Mouse (Mus musculus) intestine, embryonic 15.5 days (tissue): ENCODE results near the gene Rbm19. TPM values are rescaled to one million over a fixed set of nuclear protein-coding genes. Genes with fewer than 3 reads are reported as not detected.

ENCODE experiments used
- ATAC-seq: fragments of 200-750 bp; cut with Nextera tagmentation; 2 replicates; pipeline ENCODE4 v1.8.0; 2017; ENCODE audit warnings: moderate TSS enrichment, moderate library complexity
- H3K27ac ChIP-seq: fragments of 300-500 bp; sonication (generic); 2 replicates; pipeline ENCODE4 v1.5.1; 2015; ENCODE audit warnings: mild to moderate bottlenecking, inconsistent platforms
- H3K27me3 ChIP-seq: fragments of 300-500 bp; sonication (generic); replicated peaks from 2 replicates; pipeline ENCODE4 v1.6.1; 2015; ENCODE audit warnings: inconsistent platforms
- H3K36me3 ChIP-seq: fragments of 300-500 bp; sonication (generic); 2 replicates; pipeline ENCODE4 v1.6.1; 2015; ENCODE audit warnings: inconsistent platforms
- H3K4me1 ChIP-seq: fragments of 300-500 bp; sonication (generic); replicated peaks from 2 replicates; pipeline ENCODE4 v1.6.1; 2015; ENCODE audit warnings: inconsistent platforms
- H3K4me2 ChIP-seq: fragments of 300-500 bp; sonication (generic); replicated peaks from 2 replicates; pipeline ENCODE4 v1.6.1; 2015; ENCODE audit warnings: mild to moderate bottlenecking, inconsistent platforms
- H3K4me3 ChIP-seq: fragments of 300-500 bp; sonication (generic); replicated peaks from 2 replicates; pipeline ENCODE4 v1.5.1; 2015; ENCODE audit warnings: inconsistent platforms
- H3K9ac ChIP-seq: fragments of 300-500 bp; sonication (generic); 2 replicates; pipeline ENCODE4 v1.6.1; 2015; ENCODE audit warnings: inconsistent platforms
- H3K9me3 ChIP-seq: fragments of 300-500 bp; sonication (generic); 2 replicates; pipeline ENCODE4 v1.6.1; 2016; ENCODE audit warnings: inconsistent platforms
- WGBS: fragments of 180-500 bp; shearing (Covaris S2); methylation state at CpG from one replicate; pipeline ENCODE4 v1.1.7; 2015; 5-methylcytosine and 5-hydroxymethylcytosine counted together
- polyA plus RNA-seq: library from polyadenylated mRNA; unstranded; fragments of >200 nt; fragmentation: Nextera tagmentation; extraction: Ambion mirVana; gene quantifications from 2 replicates; pipeline ENCODE4 v1.2.1, GENCODE M21; 2015

Rbm19 gene
- polyA plus RNA-seq, 1 experiment from 2014 or later = 25.8 TPM

DNA sequence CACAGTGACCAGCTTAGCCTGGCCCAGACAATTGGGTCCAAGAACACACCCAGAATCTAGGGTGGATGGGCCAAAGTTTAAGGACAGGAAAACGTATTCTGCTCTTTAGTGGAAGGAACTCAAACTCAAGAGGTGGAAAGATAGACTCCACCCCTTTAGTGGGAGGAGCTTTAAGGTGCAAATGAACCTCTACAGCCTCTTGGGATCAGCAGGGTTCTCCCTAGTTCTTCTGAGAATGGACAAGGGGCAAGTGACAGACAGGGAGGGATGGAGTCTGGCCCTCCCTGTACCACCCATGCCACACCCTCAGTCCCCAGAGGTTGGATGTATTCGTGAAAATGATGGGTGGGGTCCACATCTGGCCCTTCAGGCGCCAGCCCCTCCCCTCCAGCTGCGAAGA lies 105.0 kb downstream of the Rbm19 start:
- ATAC-seq = no peak
- no peak overlapping the region for H3K27ac ChIP-seq
- H3K4me1 ChIP-seq = no peaks in the 10 kb centered on the region
- no peak overlapping the region for H3K4me3 ChIP-seq
- no peak overlapping the region for H3K9ac ChIP-seq
- H3K9me3 ChIP-seq = no peaks in the 10 kb centered on the region
- 27% methylated on average over 4 of the region's 4 CpGs for WGBS
- H3K36me3 ChIP-seq = no peaks in the 10 kb centered on the region
- H3K27me3 ChIP-seq = no peaks in the 10 kb centered on the region; the same call in 1 of the 2 replicates
- no peak overlapping the region for H3K4me2 ChIP-seq

DNA sequence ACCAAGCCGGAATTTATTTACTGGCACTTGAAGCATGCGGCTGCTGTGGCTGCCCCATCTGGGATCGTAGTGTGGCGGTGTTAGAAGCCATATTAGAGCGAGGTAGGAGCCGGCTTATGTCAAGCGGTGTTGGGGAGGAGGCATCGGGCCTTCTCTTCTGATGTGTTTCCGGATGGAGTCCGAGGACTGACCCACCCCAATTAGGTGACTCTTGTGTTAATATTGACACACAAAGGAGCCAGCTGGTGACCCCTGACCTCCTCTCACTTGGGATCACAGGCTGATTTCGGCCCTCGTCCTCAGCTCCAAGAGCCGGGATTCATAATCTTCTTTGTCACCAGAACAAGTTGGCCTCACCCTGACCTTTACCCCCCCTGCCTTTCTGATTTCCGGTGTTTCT lies 109.1 kb downstream of the Rbm19 start:
- H3K4me3 ChIP-seq = no peak overlapping the region
- no peaks in the 10 kb centered on the region for H3K9me3 ChIP-seq
- H3K36me3 ChIP-seq = no peaks in the 10 kb centered on the region
- no peak for ATAC-seq
- no peak overlapping the region for H3K27ac ChIP-seq
- no peak overlapping the region for H3K9ac ChIP-seq
- H3K27me3 ChIP-seq = no peaks in the 10 kb centered on the region; the same call in 1 of the 2 replicates
- H3K4me2 ChIP-seq = no peak overlapping the region
- peaks cover 7% of the 10 kb centered on the region for H3K4me1 ChIP-seq
- 48% methylated on average over 14 of the region's 14 CpGs for WGBS

DNA sequence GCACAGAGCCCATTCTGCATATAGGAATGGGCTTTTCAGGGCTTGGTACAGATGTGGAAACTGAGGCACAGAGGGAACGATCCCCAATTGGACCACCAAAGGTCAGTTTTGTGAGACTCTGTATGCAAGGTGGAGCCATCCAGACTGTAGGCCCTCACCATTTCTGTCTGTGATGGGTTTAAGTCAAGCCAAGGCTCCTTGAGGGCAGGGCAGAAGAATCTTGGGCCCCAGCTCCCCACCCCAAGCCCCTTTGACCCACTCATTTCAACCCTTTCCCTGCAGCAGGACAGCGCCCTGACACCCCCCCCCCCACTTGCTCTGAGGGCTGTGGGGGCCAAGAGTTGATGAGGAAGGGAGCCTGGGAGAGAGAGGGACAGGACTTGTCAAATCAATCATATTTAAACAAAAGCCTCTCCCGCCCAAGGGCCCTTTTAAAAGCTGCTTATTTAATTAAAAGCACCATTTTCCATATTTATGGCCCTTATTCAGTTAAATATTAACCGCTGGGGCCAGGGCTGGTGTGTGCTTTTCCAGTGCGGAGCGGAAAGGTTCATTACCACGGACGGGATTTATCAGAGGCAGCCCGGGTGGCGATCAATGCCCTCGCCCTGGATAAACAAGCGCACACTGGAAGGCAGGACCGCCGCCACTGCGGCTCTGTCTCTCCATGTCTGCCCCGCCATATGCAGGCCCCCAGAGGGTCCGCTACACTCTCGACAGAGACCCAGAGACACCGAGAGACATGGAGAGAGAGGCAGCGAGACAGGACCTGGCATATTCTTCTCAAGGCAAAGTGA lies 112.5 kb downstream of the Rbm19 start:
- Histone ChIP-seq H3K9me3 (no peaks in the 10 kb centered on the region), H3K27ac (peak overlapping the region; percentile 36; the same call in 1 of the 2 replicates), H3K4me2 (peak overlapping the region; percentile 48), H3K4me1 (peaks cover 7% of the 10 kb centered on the region), H3K36me3 (no peaks in the 10 kb centered on the region), H3K9ac (no peak overlapping the region), H3K27me3 (no peaks in the 10 kb centered on the region), H3K4me3 (no peak overlapping the region)
- ATAC-seq = peak; percentile 92
- 23% methylated on average over 20 of the region's 20 CpGs for WGBS

DNA sequence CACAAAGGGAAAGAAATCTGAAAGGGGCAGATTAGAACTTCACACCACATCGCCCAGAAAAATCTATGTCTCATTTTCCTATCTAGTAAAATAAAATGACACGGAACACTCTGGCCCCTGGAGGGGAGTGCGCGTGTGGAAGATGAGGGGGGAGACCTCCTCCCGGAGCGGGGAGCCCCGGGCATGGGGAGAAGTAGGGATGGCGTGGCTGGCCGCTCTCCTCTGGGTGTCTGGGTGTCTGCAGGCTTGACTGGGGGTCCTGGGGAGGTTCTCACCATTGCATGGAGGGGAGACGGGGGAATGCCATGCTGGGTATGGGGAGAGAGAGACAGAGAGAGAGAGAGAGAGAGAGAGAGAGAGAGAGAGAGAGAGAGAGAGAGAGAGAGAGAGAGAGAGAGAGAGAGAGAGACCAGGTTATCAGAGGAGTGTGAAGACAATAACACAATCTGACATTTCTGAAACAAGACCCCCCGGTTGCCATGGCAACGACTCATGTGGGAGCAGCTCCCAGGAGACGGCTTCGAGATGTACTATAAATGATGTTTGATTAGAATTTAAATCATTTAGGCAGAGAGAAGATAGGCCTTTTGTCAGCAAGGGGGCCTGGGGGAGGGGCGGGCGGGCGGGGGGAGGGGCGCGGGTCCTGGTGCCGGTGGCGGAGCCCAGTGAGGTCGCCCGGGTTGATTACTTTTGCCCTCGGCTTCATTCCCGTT lies 115.3 kb downstream of the Rbm19 start:
- no peak overlapping the region for H3K9ac ChIP-seq
- 12% methylated on average over 23 of the region's 25 CpGs for WGBS
- no peak overlapping the region for H3K4me3 ChIP-seq
- H3K9me3 ChIP-seq = no peaks in the 10 kb centered on the region
- H3K4me1 ChIP-seq = peaks cover 7% of the 10 kb centered on the region
- H3K27me3 ChIP-seq = no peaks in the 10 kb centered on the region
- no peaks in the 10 kb centered on the region for H3K36me3 ChIP-seq
- no peak overlapping the region for H3K27ac ChIP-seq
- H3K4me2 ChIP-seq = peak overlapping the region; percentile 41
- no peak for ATAC-seq

DNA sequence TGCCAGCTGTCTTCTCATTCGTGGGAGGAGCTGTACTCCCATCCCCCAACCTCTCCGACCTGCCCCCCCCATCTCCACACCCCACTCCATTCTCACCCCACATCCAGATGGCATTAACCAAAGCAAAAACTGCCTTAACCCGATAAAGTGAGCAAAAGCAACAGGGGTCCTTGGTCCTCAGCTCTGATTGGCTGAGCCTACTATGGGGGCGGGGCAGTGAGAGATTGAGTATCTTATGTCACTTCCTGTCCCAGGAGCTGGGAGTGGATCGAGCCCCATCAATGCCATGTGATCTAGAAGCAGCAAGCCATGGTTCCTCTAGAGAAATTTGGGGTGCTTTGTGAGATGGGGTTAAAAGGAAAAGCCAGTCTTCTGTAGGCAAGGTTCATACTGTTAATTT lies 118.9 kb downstream of the Rbm19 start:
- no peaks in the 10 kb centered on the region for H3K4me1 ChIP-seq
- 58% methylated on average over 5 of the region's 5 CpGs for WGBS
- no peaks in the 10 kb centered on the region for H3K36me3 ChIP-seq
- H3K9me3 ChIP-seq = no peaks in the 10 kb centered on the region
- no peak overlapping the region for H3K4me2 ChIP-seq
- no peak overlapping the region for H3K27ac ChIP-seq
- H3K9ac ChIP-seq = no peak overlapping the region
- no peak for ATAC-seq
- no peak overlapping the region for H3K4me3 ChIP-seq
- no peaks in the 10 kb centered on the region for H3K27me3 ChIP-seq

DNA sequence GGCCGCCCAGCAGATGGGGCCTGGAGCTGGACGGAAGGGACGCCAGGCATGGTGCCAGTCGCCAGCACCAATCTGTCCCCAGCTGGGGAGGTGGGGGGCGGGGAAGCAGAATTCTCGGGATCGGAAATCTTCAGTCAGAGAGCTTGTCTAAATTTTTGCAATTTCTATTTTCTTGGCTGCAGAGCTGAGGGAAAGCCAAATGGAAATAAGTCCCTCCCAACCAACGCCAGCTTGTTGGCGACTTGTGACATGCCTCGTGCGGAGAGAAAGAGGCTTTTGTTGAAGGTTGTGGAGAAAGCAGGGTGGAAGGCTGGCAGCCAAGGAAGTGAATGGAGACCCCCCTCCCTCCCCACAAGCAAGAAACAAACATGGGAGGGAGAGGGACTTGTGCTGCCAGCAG lies 119.3 kb downstream of the Rbm19 start:
- H3K9ac ChIP-seq = no peak overlapping the region
- H3K27ac ChIP-seq = no peak overlapping the region
- WGBS = 82% methylated on average over 11 of the region's 11 CpGs
- no peak overlapping the region for H3K4me2 ChIP-seq
- H3K36me3 ChIP-seq = no peaks in the 10 kb centered on the region
- H3K27me3 ChIP-seq = no peaks in the 10 kb centered on the region
- H3K9me3 ChIP-seq = no peaks in the 10 kb centered on the region
- ATAC-seq = no peak
- no peaks in the 10 kb centered on the region for H3K4me1 ChIP-seq
- no peak overlapping the region for H3K4me3 ChIP-seq

DNA sequence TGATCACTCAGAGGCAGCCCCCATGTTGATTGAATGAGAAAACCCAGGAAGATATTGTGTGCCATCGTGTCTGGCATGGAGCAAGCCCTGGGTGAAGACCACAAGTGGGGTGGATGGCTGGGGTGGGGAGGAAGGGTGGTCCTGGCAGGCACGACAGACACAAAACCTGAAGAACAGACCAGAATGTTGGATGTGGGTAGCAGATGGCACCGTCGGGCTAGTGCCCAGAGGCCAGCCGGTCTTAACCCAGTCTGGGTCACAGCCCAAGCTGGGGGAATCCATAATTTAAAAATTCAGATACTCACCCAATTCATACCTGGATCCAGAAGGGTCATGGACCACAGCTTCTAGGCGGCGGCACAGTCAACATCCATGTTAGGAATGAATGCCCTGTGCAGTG lies 123.8 kb downstream of the Rbm19 start:
- Histone ChIP-seq H3K4me3 (no peak overlapping the region), H3K9ac (no peak overlapping the region), H3K27ac (no peak overlapping the region), H3K4me2 (no peak overlapping the region), H3K36me3 (no peaks in the 10 kb centered on the region), H3K27me3 (no peaks in the 10 kb centered on the region), H3K4me1 (no peaks in the 10 kb centered on the region), H3K9me3 (no peaks in the 10 kb centered on the region)
- ATAC-seq = no peak
- WGBS = 90% methylated on average over 7 of the region's 7 CpGs

DNA sequence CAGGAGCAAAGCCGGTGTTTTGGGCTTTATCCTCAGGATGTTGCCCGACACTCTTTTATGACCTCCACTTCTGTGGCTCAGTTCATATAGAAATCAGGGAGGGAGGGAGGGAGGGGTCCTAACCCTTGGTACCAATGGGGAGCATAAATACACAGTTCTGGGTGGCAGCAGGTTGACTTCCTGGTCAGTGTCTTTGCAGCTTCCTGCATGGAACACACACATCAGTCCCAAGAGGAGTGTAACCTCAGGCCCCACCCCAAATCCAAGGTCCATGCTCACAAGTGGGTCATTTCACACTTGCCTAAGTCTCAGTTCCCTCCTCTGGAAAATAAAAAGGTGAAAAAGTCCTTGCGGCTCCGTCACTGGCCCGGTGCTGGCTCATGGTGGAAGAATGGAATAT lies 129.1 kb downstream of the Rbm19 start:
- 50% methylated on average over 5 of the region's 5 CpGs for WGBS
- Histone ChIP-seq H3K4me2 (no peak overlapping the region), H3K4me3 (no peak overlapping the region), H3K36me3 (no peaks in the 10 kb centered on the region), H3K27ac (no peak overlapping the region), H3K27me3 (no peaks in the 10 kb centered on the region; the same call in 1 of the 2 replicates), H3K4me1 (no peaks in the 10 kb centered on the region), H3K9ac (no peak overlapping the region), H3K9me3 (no peaks in the 10 kb centered on the region)
- ATAC-seq = peak; percentile 73
